Mouse (Mus musculus) heart, adult 2 months (tissue): ENCODE data around the gene Cacng3.

Source experiments
- CTCF ChIP-seq: fragments of 200-600 bp; IDR thresholded peaks from 2 replicates; pipeline ENCODE4 v1.8.1; 2022; ENCODE audit warnings: antibody characterized with exemption, mild to moderate bottlenecking, moderate library complexity
- POLR2A ChIP-seq: fragments of 200-500 bp; IDR thresholded peaks from 2 replicates; pipeline ENCODE4 v1.6.1; 2011; ENCODE audit warnings: mild to moderate bottlenecking, low read depth, low read length, control low read depth; ENCODE audit not compliant: insufficient read depth

GRCm38 (mm10) chr7:122817565-122817964 is 147.3 kb downstream of the Cacng3 start:
- TF ChIP-seq POLR2A, result no peak
- no peak for TF ChIP-seq CTCF
